Mouse (Mus musculus) thymus, postnatal 4 days (tissue): Measurements from ENCODE around the gene Gm21870.
"Not testable (repeated sequence)": the region's sequence is repeated elsewhere in the genome, so short reads cannot be mapped to it uniquely, and the experiment has no call there.

ENCODE experiments used
- DNase-seq: peaks from one replicate; pipeline ENCODE4 v3.0.0; 2021

Gm21870 gene

GRCm38 (mm10) chrX:33986716-33987115, at the start of gene Gm21870:
TSS of gene Gm21870 (minus strand) at chrX:33986816.
- not testable (repeated sequence) for DNase-seq

GRCm38 (mm10) chrX:33956440-33956839, 30.2 kb downstream of the Gm21870 start, which contains the start of gene Btbd35f6:
TSS of gene Btbd35f6 (minus strand) at chrX:33956540.
- not testable (repeated sequence) for DNase-seq
